Mouse (Mus musculus) adrenal gland, postnatal 25 days (tissue): ENCODE data around the gene Foxp4. TPM values are rescaled to one million over a fixed set of nuclear protein-coding genes. Genes with fewer than 3 reads are reported as not detected.
"Not testable (repeated sequence)": the region's sequence is repeated elsewhere in the genome, so short reads cannot be mapped to it uniquely, and the experiment has no call there.

Source experiments
- DNase-seq: peaks from one replicate; pipeline ENCODE4 v3.0.0; 2021; ENCODE audit warnings: mixed read lengths
- total RNA-seq: library from RNA; stranded (reverse); gene quantifications from 2 replicates; pipeline ENCODE4 v1.2.3, GENCODE M21; 2021

Gene Foxp4
- total RNA-seq, 1 experiment from 2014 or later = 33.4 TPM

GRCm38 (mm10) chr17:47853760-47854159 lies 70.7 kb downstream of the Foxp4 start:
- DNase-seq = no peak

GRCm38 (mm10) chr17:47853336-47853735 lies 71.1 kb downstream of the Foxp4 start:
- DNase-seq = no peak

DNA sequence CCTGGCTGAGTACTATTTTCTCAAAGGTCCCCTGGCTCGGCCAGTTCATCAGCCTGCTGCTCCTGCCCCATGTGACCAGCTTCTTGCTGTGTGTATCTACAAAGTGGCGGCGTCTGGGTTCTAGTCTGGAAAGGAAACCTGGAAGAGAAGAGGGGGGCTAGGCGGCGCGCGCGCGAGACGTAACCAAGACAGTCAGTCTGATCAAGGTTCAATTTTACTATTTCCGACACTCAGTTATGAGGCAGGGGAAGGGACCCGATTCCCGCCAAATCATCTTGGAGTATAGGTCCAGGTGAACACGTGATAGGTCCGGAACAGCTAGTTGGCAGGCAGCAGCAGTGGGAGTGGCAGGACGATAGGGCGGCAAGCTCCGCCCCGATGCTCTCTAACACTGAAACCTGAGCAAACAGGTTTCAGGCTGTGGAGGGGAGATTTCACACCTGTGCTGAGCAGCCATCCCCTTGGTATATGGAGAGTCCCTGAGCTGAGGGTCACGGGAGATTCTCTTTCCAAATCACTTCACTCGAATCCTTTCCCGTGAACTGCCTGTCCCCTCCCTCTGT lies 72.6 kb downstream of the Foxp4 start:
- DNase-seq = not testable (repeated sequence)

DNA sequence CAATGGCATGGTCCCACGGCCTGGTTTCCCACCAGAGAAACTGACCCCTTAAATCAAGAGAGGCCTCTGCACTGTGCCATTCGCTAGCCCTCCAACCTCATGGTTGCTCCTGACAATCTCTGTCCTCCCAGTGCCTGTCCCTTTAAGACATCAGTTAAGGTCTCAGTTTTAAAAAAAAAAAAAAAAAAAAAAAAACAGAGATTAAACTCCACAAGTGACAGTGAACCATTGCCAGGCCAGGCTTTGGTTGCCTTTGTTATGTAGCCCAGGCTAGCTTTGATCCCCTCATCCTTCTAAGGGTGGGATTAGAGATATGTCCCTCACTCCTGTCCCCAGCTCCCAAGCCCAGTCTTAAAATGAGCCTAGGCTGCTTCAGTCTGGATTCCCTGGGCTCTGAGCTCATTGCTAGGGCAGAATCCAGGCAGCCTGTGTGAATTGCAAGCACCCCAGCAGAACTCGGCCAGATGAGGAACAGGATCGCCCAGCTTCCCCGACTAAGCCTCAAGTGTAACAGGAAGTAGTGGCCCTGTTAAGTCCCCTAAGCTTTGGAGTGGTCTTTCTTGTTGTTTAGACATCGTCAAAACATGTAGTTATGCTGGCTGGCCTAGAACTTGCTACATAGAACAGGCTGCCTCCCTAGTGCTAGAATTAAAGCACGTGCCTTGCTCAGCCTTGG lies 73.7 kb downstream of the Foxp4 start:
- no peak for DNase-seq

- no peak for DNase-seq
Measured at GRCm38 (mm10) chr17:47850035-47850434, 74.4 kb downstream of the Foxp4 start.

DNA sequence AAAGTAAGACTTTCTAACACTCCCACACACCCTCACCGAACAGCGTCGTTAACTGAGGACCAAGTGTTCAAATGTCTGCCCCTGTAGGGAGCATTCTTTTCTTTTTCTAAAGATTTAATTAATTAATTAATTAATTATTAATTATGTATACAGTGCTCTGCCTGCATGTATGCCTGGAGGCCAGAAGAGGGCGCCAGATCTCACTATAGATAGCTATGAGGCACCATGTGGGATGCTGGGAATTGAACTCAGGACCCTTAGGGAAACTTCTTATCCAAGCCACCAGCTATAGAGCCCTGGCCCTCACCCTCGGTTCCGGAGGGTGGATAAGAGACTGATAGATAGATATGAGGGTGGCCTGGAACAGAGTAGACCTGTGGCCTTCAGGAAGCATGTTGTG lies 76.5 kb downstream of the Foxp4 start:
- no peak for DNase-seq

- DNase-seq = no peak
Measured at GRCm38 (mm10) chr17:47845609-47846008, 78.8 kb downstream of the Foxp4 start.

- no peak for DNase-seq
Measured at GRCm38 (mm10) chr17:47843465-47843864, 81.0 kb downstream of the Foxp4 start.

DNA sequence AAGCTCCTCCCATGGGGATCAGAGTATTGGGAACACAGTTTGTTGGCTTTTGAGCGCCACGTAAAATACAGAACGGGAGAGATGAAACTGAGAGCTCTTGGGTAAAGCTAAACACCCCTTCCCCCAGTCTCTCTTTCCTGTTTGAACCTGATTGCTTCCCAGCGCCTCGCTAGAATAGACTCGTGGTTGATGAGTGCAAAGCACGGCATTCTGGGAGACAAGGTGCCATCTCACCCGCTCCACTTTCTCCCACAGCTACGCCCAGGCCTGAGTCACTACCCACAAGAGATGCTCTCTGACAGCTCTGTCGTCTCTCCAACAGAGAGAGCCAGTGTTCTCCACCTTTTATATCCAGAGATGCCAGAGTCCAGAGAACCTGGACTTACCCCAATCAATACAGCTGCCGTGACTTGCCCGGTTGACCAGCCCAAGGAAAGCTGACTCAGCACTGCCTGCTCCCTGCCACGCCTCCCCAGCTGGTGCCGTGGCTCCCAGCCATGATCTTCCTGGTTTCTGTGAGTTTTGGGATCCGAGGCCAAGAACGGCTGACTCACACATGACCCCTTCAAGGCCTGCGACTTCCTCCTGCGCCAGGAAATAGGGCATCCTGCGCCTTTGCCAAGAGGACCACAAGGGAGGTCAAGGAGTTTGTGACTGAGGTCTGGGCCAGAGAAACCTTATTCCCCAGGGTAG lies 82.4 kb downstream of the Foxp4 start:
- DNase-seq = peak; percentile 89

DNA sequence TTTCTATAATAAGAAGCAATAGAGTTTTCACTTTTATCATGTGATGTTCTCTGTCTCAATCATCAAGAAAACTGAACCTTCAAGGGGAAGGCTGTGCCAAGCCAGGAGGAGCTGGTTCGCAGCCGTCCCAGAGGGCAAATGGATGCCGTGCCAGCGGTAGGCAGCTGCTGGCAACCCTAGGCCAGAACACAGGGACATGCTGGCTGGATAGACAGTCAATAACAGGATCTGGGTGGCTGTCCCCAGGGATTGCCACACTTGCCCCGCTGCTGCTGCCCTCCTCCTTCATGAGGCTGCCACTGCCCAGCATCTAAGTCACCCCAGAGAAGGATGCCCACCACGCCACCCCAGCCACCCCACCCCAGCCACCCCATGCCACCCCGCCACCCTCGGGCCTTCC lies 82.9 kb downstream of the Foxp4 start:
- no peak for DNase-seq

- no peak for DNase-seq
Measured at GRCm38 (mm10) chr17:47837808-47838207, 86.6 kb downstream of the Foxp4 start.

GRCm38 (mm10) chr17:47834482-47834767 lies 90.0 kb downstream of the Foxp4 start, which contains the start of gene Mdfi:
TSS of gene Mdfi (minus strand) at chr17:47834691.
- no peak for DNase-seq

- DNase-seq = peak; percentile 15
Measured at GRCm38 (mm10) chr17:47833628-47834481, 90.6 kb downstream of the Foxp4 start.

GRCm38 (mm10) chr17:47833029-47833627 lies 91.3 kb downstream of the Foxp4 start:
- DNase-seq = peak; percentile 49

DNA sequence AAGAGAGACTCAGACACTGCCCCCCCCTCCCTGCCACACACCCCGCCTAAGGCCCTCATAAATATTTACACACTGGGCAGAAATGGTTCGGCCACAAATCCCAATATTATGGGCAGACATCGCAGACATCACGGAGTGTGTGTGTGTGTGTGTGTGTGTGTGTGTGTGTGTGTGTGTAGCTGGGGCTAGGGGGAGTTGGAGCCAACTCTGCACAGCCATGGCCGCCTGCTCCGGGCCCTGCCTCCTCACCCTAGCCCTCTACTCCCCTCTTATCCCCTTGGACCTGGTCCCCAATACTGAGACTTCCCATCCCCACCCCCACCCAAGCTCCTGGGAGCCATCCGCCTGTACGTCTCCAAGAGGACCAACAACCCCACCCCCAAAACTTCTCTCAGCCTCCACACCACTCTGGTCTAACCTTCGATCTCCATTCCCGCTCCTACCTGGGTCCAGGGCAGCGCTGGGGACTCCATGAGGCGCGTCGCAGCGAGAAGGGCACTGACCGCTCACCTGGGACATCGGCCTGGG lies 91.9 kb downstream of the Foxp4 start:
- no peak for DNase-seq

- no peak for DNase-seq
Measured at GRCm38 (mm10) chr17:47831772-47832171, 92.7 kb downstream of the Foxp4 start.

DNA sequence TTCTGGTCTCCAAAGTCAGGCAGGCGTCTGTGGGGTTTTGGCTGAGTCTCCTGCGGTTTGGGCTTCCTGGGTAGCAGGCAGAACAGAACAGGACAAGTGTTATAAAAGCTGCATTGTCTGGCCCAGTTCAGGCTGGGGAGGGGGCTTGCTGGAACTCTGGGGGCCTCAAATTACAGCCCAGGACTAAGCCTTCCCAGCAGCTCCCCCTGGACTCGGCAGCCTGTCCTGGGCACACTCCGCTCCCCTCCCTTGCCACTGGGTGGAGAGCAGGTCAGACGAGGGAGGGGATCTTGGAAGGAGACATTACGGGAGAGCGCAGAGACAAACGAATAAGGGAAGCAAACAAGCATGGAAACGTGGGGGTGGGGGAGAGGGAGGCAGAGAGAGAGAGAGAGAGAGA lies 93.3 kb downstream of the Foxp4 start:
- no peak for DNase-seq

- DNase-seq = no peak
Measured at GRCm38 (mm10) chr17:47821339-47821738, 103.1 kb downstream of the Foxp4 start.

DNA sequence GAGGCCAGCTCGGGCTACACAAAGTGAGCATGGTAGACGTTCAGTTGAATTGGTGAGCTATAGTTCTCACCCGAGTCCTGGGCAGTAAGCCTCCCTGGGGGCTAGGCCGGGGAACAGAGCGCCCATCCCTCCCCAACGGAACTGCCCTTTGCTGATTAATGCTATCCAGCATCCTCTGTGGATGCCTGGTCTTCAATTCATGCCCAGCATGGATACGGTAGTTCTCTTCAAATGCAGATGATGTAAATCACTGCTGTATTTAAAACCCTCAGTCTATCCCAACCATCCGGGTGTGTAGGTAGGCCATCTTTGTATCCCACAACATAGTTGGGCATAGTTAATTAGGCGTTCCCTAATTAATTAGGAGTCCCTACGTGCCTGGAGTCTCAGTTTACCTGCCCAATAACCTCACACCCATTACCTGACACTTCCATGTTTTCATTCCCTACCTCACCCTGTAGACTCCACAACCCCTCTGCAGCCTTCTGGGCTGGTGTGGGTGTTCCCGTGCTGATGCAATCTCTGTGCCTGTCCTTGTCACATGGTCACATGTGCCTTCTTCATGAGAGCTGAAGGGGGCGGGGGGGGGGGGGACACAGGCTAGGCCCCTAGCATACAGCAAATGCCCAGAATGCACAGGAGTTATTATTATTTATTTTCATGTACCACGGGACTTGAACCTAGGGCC lies 106.3 kb downstream of the Foxp4 start:
- DNase-seq = no peak
